Mouse (Mus musculus): ENCODE measurements around the gene Pard3b. TPM values are rescaled to one million over a fixed set of nuclear protein-coding genes. Genes with fewer than 3 reads are reported as not detected.

The Pard3b gene
- total and polyA plus RNA-seq, 3 experiments, result 0.30 to 0.75 (median 0.63) TPM

DNA sequence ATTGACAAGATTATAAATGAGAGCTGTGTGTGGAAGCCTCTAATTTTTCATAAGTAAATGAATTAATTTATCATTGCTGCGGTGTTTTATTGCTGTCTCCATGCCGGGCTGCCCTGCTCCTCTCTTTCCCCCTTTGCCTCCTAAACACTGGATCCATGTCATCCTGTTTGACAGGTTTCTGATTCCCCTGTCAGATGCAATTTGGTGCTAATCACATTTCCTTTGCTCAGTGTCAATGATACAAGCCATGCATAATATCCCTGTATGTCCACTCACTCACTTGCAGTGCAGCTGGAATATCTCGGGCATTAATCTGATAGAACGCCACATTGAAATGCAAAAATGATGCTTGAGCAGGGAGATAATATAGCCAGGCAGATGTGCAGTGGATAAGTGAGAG, 329.2 kb downstream of the Pard3b start:
- H3K79me2 ChIP-seq (replicated peaks; ENCODE audit: control insufficient read depth, extremely low read depth, insufficient read depth, poor library complexity, severe bottlenecking), result no peaks in the 10 kb centered on the region
- no peaks in the 10 kb centered on the region for H3K36me3 ChIP-seq (replicated peaks in 1 of 2; ENCODE audit: control insufficient read depth in 1 of 2, insufficient read depth in 1 of 2, low read length in 1 of 2)
- in situ Hi-C loops (cut with MboI; ENCODE audit: low pct_ligation_motif_present, low pct_unique_long_range_greater_than_20kb, low sequenced_read_pairs), result no loop called here
- H3K9me3 ChIP-seq (replicated peaks; ENCODE audit: low read length), result no peaks in the 10 kb centered on the region
- H3K4me2 ChIP-seq (ENCODE audit: insufficient read depth, low read depth, poor library complexity, severe bottlenecking), result no peak overlapping the region
- no peak for DNase-seq (ENCODE audit: extremely low read depth)
- H3K27ac ChIP-seq (ENCODE audit: insufficient read depth, low read depth), result no peak overlapping the region
- H3K4me3 ChIP-seq (replicated peaks in 1 of 3; ENCODE audit: low read depth in 2 of 3, low read length in 2 of 3, poor library complexity in 1 of 3), result no peak overlapping the region
- dilution Hi-C loops (cut with MboI; ENCODE audit: extremely low pct_ligation_motif_present, extremely low pct_unique_long_range_greater_than_20kb, low sequenced_read_pairs), result no loop called here
- no peaks in the 10 kb centered on the region for H3K27me3 ChIP-seq (replicated peaks)
- H3K4me1 ChIP-seq (ENCODE audit: control insufficient read depth in 1 of 2, insufficient read depth in 2 of 2), result no peaks in the 10 kb centered on the region
- H3K9ac ChIP-seq (ENCODE audit: insufficient read depth, low read depth), result no peak overlapping the region
- TF ChIP-seq RCOR1 (conservative IDR thresholded peaks at IDR 0.05; ENCODE audit: low read depth, low read length) (no peak), CHD1 (IDR thresholded peaks at IDR 0.05; ENCODE audit: low read depth, low read length) (no peak), ZMIZ1 (IDR thresholded peaks at IDR 0.05; ENCODE audit: low read depth, low read length) (no peak), MAFK (IDR thresholded peaks at IDR 0.05; ENCODE audit: insufficient replicate concordance, low read length) (no peak), RAD21 (IDR thresholded peaks at IDR 0.05; ENCODE audit: low read depth, low read length) (no peak), PAX5 (IDR thresholded peaks at IDR 0.05; ENCODE audit: low read length) (no peak), USF2 (conservative IDR thresholded peaks at IDR 0.05; ENCODE audit: low read depth, low read length) (no peak), UBTF (IDR thresholded peaks at IDR 0.05; ENCODE audit: low read depth, low read length) (no peak), GABPA (IDR thresholded peaks at IDR 0.05; ENCODE audit: insufficient replicate concordance, low read depth, low read length) (no peak), NELFE (IDR thresholded peaks at IDR 0.05; ENCODE audit: low read depth, low read length) (no peak), JUND (conservative IDR thresholded peaks at IDR 0.05; ENCODE audit: low read depth, low read length) (no peak), CTCF (conservative IDR thresholded peaks at IDR 0.05 in 1 of 2, IDR thresholded peaks at IDR 0.05 in 1 of 2; ENCODE audit: low read depth in 2 of 2, low read length in 2 of 2) (no peak), TCF12 (IDR thresholded peaks at IDR 0.05; ENCODE audit: low read depth, low read length) (no peak), MXI1 (IDR thresholded peaks at IDR 0.05; ENCODE audit: low read depth, low read length) (no peak), ZNF384 (IDR thresholded peaks at IDR 0.05; ENCODE audit: low read depth, low read length) (no peak), MAZ (IDR thresholded peaks at IDR 0.05; ENCODE audit: low read depth, low read length) (no peak)

DNA sequence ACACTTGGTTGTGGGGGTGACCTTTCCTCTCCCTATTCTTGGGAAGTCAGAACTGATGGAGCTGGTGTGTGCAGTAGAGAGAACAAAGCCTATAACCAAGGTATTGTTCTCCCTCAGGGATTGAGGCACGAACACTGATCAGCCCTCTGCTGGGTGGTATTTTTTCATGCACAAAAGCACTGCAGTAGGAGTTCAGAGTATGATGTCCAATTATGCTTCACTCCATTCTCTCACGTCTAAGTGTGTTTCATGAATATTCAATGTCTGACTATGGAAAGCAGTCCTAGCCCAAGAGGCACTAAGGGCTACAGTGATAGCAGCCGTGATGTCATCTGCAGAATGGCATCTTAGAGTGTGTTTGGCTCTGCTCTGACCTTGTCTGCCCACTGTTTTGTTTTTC, 359.1 kb downstream of the Pard3b start:
- Histone ChIP-seq H3K9me3 (replicated peaks; ENCODE audit: low read length) (no peaks in the 10 kb centered on the region), H3K27ac (ENCODE audit: insufficient read depth, low read depth) (no peak overlapping the region), H3K4me3 (replicated peaks in 1 of 3; ENCODE audit: low read depth in 2 of 3, low read length in 2 of 3, poor library complexity in 1 of 3) (no peak overlapping the region), H3K4me2 (ENCODE audit: insufficient read depth, low read depth, poor library complexity, severe bottlenecking) (no peak overlapping the region), H3K27me3 (replicated peaks) (no peaks in the 10 kb centered on the region), H3K4me1 (ENCODE audit: control insufficient read depth in 1 of 2, insufficient read depth in 2 of 2) (peaks cover 2 to 12% of the 10 kb centered on the region in 2 experiments; a peak in 1 of 4 replicates), H3K36me3 (replicated peaks in 1 of 2; ENCODE audit: control insufficient read depth in 1 of 2, insufficient read depth in 1 of 2, low read length in 1 of 2) (no peaks in the 10 kb centered on the region), H3K9ac (ENCODE audit: insufficient read depth, low read depth) (no peak overlapping the region), H3K79me2 (replicated peaks; ENCODE audit: control insufficient read depth, extremely low read depth, insufficient read depth, poor library complexity, severe bottlenecking) (no peaks in the 10 kb centered on the region)
- TF ChIP-seq ZKSCAN1 (IDR thresholded peaks at IDR 0.05; ENCODE audit: borderline replicate concordance, low read depth, low read length) (no peak), PAX5 (IDR thresholded peaks at IDR 0.05; ENCODE audit: low read length) (no peak), JUND (conservative IDR thresholded peaks at IDR 0.05; ENCODE audit: low read depth, low read length) (no peak), MXI1 (IDR thresholded peaks at IDR 0.05; ENCODE audit: low read depth, low read length) (no peak), TBP (conservative IDR thresholded peaks at IDR 0.05; ENCODE audit: low read depth, low read length) (no peak), TCF12 (IDR thresholded peaks at IDR 0.05; ENCODE audit: low read depth, low read length) (no peak), MEF2A (IDR thresholded peaks at IDR 0.05; ENCODE audit: borderline replicate concordance, low read depth, low read length) (no peak), MAFK (IDR thresholded peaks at IDR 0.05; ENCODE audit: insufficient replicate concordance, low read length) (no peak)
- dilution Hi-C loops (cut with MboI; ENCODE audit: extremely low pct_ligation_motif_present, extremely low pct_unique_long_range_greater_than_20kb, low sequenced_read_pairs), result no loop called here
- in situ Hi-C loops (cut with MboI; ENCODE audit: low pct_ligation_motif_present, low pct_unique_long_range_greater_than_20kb, low sequenced_read_pairs), result no loop called here
- DNase-seq (ENCODE audit: extremely low read depth), result no peak
